Mouse (Mus musculus) right cerebral cortex, postnatal 25 days (tissue): ENCODE measurements around the gene Tnfrsf21.

Experiments
- DNase-seq: peaks from one replicate; pipeline ENCODE4 v3.0.0; 2022

The Tnfrsf21 gene

DNA sequence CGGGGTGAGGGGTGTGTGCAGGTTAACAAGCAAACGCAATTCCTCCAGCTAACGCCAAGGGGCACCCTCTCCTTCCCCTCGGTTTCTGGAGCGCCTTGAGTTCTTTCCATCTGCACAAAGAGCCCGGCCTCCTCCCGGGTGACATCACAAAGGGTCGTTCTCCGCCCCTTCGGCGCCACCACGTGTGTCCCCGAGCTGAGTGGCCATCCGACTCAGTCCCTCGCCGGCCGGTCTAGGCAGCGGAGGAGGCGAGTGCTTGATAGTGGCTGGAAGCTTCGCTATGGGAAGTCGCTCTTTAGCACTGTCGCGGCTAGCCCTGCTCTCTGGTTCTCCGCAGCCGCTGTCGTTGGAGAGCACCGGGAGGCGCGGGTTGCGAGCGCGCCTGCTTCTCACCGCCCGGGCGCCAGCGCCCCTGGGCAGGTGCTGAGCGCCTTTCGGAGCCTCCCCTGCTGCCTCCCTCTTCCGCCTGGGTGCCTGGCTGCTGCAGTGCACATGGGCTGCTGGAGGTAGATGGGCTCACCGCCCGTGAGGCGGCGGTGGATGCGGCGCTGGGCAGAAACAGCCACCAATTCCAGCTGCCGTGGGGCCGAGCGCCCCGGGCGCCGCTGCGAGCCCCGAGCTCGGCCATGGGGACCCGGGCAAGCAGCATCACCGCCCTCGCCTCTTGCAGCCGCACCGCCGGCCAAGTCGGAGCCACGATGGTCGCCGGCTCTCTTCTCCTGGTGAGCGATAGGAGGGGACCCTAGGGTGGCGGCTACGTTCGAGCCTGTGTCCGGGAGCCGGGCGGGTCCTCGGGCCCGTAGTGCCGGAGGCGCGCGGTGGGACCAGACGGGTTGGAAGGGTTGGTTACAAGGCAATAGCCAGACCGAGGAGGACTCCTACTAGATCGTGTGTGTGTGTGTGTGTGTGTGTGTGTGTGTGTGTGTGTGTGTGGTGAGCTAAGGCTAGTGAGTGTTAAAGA lies at the start of gene Tnfrsf21:
Tnfrsf21 (plus strand) TSS at position 185 of the 961 bp plus-strand sequence.
- peak; percentile 95 for DNase-seq

GRCm38 (mm10) chr17:42968174-42968573 lies 48.2 kb upstream of the Tnfrsf21 start:
- no peak for DNase-seq

- DNase-seq: no peak
Observed at GRCm38 (mm10) chr17:42975312-42975996, 40.9 kb upstream of the Tnfrsf21 start.

GRCm38 (mm10) chr17:42977766-42978165 lies 38.6 kb upstream of the Tnfrsf21 start:
- DNase-seq: no peak

DNA sequence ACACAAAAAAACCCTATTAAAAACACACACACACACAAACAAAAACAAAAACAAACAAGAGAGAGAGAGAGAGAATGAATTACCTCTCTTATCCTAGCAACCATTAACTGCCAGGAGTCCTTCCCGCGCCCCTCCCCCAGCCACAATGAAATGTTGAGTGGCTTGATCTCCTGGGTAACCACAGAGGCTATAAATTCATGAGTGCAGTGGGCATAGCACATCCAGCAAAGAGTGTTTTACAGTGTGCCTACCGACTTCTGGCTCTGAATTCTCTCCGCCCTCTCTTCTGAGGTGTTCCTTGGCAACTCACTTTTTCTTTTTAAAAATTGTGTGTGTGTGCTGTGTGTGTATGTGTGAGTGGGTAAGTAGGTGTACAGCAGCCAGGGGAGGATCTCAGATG lies 38.0 kb upstream of the Tnfrsf21 start:
- no peak for DNase-seq

GRCm38 (mm10) chr17:42981806-42982205 lies 34.5 kb upstream of the Tnfrsf21 start:
- DNase-seq: no peak

- DNase-seq: no peak
Observed at GRCm38 (mm10) chr17:42982568-42982967, 33.8 kb upstream of the Tnfrsf21 start.

DNA sequence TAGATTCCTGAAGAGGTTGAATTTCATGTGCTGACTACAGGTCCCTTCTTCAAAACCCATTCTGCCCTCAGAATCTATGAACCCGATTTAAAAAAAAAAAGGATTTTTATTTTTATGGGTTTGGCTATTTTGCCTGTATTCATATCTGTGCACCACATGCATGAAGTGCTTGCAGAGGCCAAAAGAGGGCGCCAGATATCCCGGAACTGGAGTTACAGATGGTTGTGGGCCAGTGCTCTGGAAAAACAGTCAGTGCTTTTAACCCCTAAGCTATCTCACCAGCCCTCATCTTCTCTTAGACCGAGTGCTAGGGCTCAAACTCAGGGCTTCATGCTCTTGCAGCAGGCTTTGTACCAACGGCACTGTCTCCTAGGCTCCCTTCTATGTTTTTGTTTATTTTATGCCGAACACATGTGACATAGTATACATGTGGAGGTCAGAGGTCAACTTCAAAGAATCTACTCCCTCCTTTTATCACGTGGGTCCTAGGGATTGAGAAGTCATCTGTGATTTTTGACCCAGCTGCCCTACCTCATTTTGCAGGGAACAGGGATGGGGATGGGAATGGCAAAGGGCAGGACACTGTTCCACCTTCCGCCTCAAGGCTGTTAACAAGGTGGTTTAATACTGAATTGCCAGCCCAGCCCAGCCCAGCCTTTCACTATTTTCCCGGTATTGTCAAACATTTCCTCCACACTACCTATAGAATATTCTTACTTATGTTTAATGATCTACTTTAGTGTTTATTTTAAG lies 30.3 kb upstream of the Tnfrsf21 start:
- DNase-seq: no peak

- DNase-seq: no peak
Observed at GRCm38 (mm10) chr17:42987692-42988091, 28.7 kb upstream of the Tnfrsf21 start.

GRCm38 (mm10) chr17:42989981-42990380 lies 26.4 kb upstream of the Tnfrsf21 start:
- no peak for DNase-seq

GRCm38 (mm10) chr17:42991112-42991511 lies 25.2 kb upstream of the Tnfrsf21 start:
- DNase-seq: no peak

- DNase-seq: no peak
Observed at GRCm38 (mm10) chr17:42999446-42999977, 16.8 kb upstream of the Tnfrsf21 start.

GRCm38 (mm10) chr17:43000598-43000997 lies 15.8 kb upstream of the Tnfrsf21 start:
- no peak for DNase-seq

GRCm38 (mm10) chr17:43012718-43013117 lies 3.6 kb upstream of the Tnfrsf21 start:
- no peak for DNase-seq

- peak; percentile 63 for DNase-seq
Observed at GRCm38 (mm10) chr17:43017341-43018052, 1.1 kb downstream of the Tnfrsf21 start.

GRCm38 (mm10) chr17:43018071-43018470 lies 1.7 kb downstream of the Tnfrsf21 start:
- DNase-seq: no peak

GRCm38 (mm10) chr17:43019660-43020059 lies 3.3 kb downstream of the Tnfrsf21 start:
- DNase-seq: no peak

DNA sequence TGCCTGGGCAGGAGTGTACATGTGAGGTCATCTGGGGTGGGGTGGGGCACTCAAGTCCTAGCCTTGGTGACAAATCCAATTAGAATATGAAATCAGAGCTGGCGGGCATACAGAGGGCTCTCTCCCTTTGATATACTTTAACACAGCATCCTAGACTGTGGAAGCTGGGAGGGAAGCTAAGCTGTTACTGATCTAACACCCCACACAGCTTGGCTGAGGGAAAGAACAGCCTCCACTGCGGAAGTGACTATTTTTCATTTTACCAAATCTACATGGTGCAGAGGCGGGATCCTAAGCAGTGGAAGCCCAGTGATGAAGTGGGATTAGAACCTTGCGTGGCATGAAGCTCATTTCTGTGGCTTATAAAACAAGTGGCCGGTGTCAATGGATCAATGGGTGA lies 4.7 kb downstream of the Tnfrsf21 start:
- DNase-seq: peak; percentile 35

GRCm38 (mm10) chr17:43022056-43022455 lies 5.7 kb downstream of the Tnfrsf21 start:
- DNase-seq: no peak

- no peak for DNase-seq
Observed at GRCm38 (mm10) chr17:43023637-43024217, 7.4 kb downstream of the Tnfrsf21 start.

DNA sequence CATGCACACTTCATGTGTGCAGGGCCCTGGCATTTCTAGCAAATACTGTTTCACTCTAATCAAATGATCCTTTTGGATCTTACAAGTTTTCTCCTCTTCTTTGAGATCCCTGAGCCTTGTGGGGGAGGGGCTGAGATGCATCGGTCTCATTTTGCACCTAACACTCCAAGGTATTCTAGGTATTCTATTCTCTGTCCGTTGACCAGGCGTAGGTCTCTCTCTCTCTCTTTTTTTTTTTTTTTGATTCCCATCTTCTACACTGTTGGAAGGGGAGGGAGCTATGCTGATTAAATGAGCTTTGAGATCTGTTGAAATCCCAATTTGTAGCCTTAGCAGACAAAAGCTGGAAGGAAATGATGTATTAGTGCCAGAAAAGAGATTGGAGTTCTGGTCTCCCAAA lies 8.2 kb downstream of the Tnfrsf21 start:
- no peak for DNase-seq

- no peak for DNase-seq
Observed at GRCm38 (mm10) chr17:43025048-43025447, 8.7 kb downstream of the Tnfrsf21 start.
